Mouse (Mus musculus) urinary bladder, postnatal 14 days (tissue): Measurements from ENCODE around the gene Olfr1347.
"Not testable (repeated sequence)": the region's sequence is repeated elsewhere in the genome, so short reads cannot be mapped to it uniquely, and the experiment has no call there.

Experiments
- DNase-seq: peaks from one replicate; pipeline ENCODE4 v3.0.0; 2021; ENCODE audit warnings: low spot score

The Olfr1347 gene

GRCm38 (mm10) chr7:6499655-6500054 is at the start of gene Olfr1347:
Gene Olfr1347, minus strand, starts transcription at chr7:6499755.
- no peak for DNase-seq

- no peak for DNase-seq
Measured at GRCm38 (mm10) chr7:6526141-6526540, 26.6 kb upstream of the Olfr1347 start.

- DNase-seq, result no peak
Measured at GRCm38 (mm10) chr7:6525001-6525400, 25.4 kb upstream of the Olfr1347 start.

GRCm38 (mm10) chr7:6522850-6523249 is 23.3 kb upstream of the Olfr1347 start, which contains the start of gene Olfr1349:
Gene Olfr1349, minus strand, starts transcription at chr7:6522950.
- DNase-seq, result no peak

GRCm38 (mm10) chr7:6521666-6522065 is 22.1 kb upstream of the Olfr1347 start:
- no peak for DNase-seq

GRCm38 (mm10) chr7:6508648-6509047 is 9.1 kb upstream of the Olfr1347 start, which contains the start of gene Olfr1348:
Gene Olfr1348, minus strand, starts transcription at chr7:6508748.
- DNase-seq, result no peak

GRCm38 (mm10) chr7:6486841-6487240 is 12.7 kb downstream of the Olfr1347 start, which contains the start of gene Olfr5:
Gene Olfr5, minus strand, starts transcription at chr7:6486941.
- no peak for DNase-seq

GRCm38 (mm10) chr7:6477633-6478032 is 21.9 kb downstream of the Olfr1347 start:
- DNase-seq, result not testable (repeated sequence)

GRCm38 (mm10) chr7:6466951-6467350 is 32.6 kb downstream of the Olfr1347 start, which contains the start of gene Olfr1346:
Gene Olfr1346, plus strand, starts transcription at chr7:6467101.
- DNase-seq, result no peak

- no peak for DNase-seq
Measured at GRCm38 (mm10) chr7:6456399-6456798, 43.2 kb downstream of the Olfr1347 start.

GRCm38 (mm10) chr7:6455868-6456267 is 43.7 kb downstream of the Olfr1347 start, which contains the start of gene Olfr1336:
Gene Olfr1336, plus strand, starts transcription at chr7:6456168.
- no peak for DNase-seq

GRCm38 (mm10) chr7:6447771-6448170 is 51.8 kb downstream of the Olfr1347 start:
- no peak for DNase-seq

- DNase-seq, result no peak
Measured at GRCm38 (mm10) chr7:6441173-6441572, 58.4 kb downstream of the Olfr1347 start.

- no peak for DNase-seq
Measured at GRCm38 (mm10) chr7:6438388-6438787, 61.2 kb downstream of the Olfr1347 start, which contains the start of gene Olfr1344. Gene Olfr1344, plus strand, starts transcription at chr7:6438688.
